Mouse (Mus musculus): ENCODE measurements around the gene Timm23. TPM values are rescaled to one million over a fixed set of nuclear protein-coding genes. Genes with fewer than 3 reads are reported as not detected.

Timm23 gene
- total and polyA plus RNA-seq, 3 experiments, result 425 to 431 TPM; not detected in 1

GRCm38 (mm10) chr14:32145401-32145800, 56.3 kb downstream of the Timm23 start:
- no peaks in the 10 kb centered on the region for H3K27me3 ChIP-seq (ENCODE audit: control insufficient read depth in 1 of 2, insufficient read depth in 2 of 2, low read length in 2 of 2)
- H3K4me1 ChIP-seq (ENCODE audit: control insufficient read depth in 1 of 2, insufficient read depth in 2 of 2, low read length in 2 of 2), result peaks cover 10 to 18% of the 10 kb centered on the region in 2 experiments
- no peak for DNase-seq (ENCODE audit: low read depth, low spot score)
- H3K9ac ChIP-seq (ENCODE audit: control insufficient read depth, low read depth, low read length, poor library complexity, severe bottlenecking), result peak overlapping the region; percentile 41
- TF ChIP-seq POLR2AphosphoS5 (IDR thresholded peaks at IDR 0.05; ENCODE audit: borderline replicate concordance, low read depth, low read length) (peak; percentile 36; the same call in 1 of the 2 replicates), GABPA (IDR thresholded peaks at IDR 0.05; ENCODE audit: low read depth, low read length) (no peak)
- peak overlapping the region; percentile 85 for H3K27ac ChIP-seq (ENCODE audit: control insufficient read depth, low read depth, low read length)
- H3K9me3 ChIP-seq (replicated peaks; ENCODE audit: insufficient read depth, low read length), result no peaks in the 10 kb centered on the region
- no peaks in the 10 kb centered on the region for H3K79me2 ChIP-seq (ENCODE audit: control insufficient read depth, insufficient read depth, low read length, poor library complexity)
- H3K36me3 ChIP-seq (ENCODE audit: control insufficient read depth in 1 of 2, insufficient read depth in 2 of 2, low read length in 2 of 2), result peaks cover 0 to 13% of the 10 kb centered on the region in 2 experiments; a peak in 2 of 4 replicates
- peak overlapping the region; percentile 23 to 45; a peak in 3 of 4 replicates for H3K4me3 ChIP-seq (ENCODE audit: control insufficient read depth in 1 of 2, insufficient read depth in 1 of 2, low read depth in 2 of 2, low read length in 2 of 2)

GRCm38 (mm10) chr14:32144734-32145133, 57.0 kb downstream of the Timm23 start:
- TF ChIP-seq POLR2AphosphoS5 (IDR thresholded peaks at IDR 0.05; ENCODE audit: borderline replicate concordance, low read depth, low read length) (peak; percentile 94; the same call in 1 of the 2 replicates), RCOR1 (IDR thresholded peaks at IDR 0.05; ENCODE audit: low read depth, low read length) (no peak)
- no peaks in the 10 kb centered on the region for H3K27me3 ChIP-seq (ENCODE audit: control insufficient read depth in 1 of 2, insufficient read depth in 2 of 2, low read length in 2 of 2)

GRCm38 (mm10) chr14:32141723-32142122, 60.0 kb downstream of the Timm23 start, which contains the start of gene Msmb:
Gene Msmb (plus strand): TSS chr14:32142023.
- no peak within 1 kb of the TSS for H3K9ac ChIP-seq (ENCODE audit: control insufficient read depth, low read depth, low read length, poor library complexity, severe bottlenecking)

More at GRCm38 (mm10) chr14:32144734-32145133, 57.0 kb downstream of the Timm23 start:
- no peak for DNase-seq (ENCODE audit: low read depth, low spot score)
- H3K9ac ChIP-seq (ENCODE audit: control insufficient read depth, low read depth, low read length, poor library complexity, severe bottlenecking), result no peak overlapping the region
- H3K36me3 ChIP-seq (ENCODE audit: control insufficient read depth in 1 of 2, insufficient read depth in 2 of 2, low read length in 2 of 2), result peaks cover 0 to 15% of the 10 kb centered on the region in 2 experiments; a peak in 2 of 4 replicates
- H3K4me3 ChIP-seq (ENCODE audit: control insufficient read depth in 1 of 2, insufficient read depth in 1 of 2, low read depth in 2 of 2, low read length in 2 of 2), result no peak overlapping the region
- H3K9me3 ChIP-seq (replicated peaks; ENCODE audit: insufficient read depth, low read length), result no peaks in the 10 kb centered on the region
- no peak overlapping the region for H3K27ac ChIP-seq (ENCODE audit: control insufficient read depth, low read depth, low read length)
- peaks cover 14 to 20% of the 10 kb centered on the region in 2 experiments for H3K4me1 ChIP-seq (ENCODE audit: control insufficient read depth in 1 of 2, insufficient read depth in 2 of 2, low read length in 2 of 2)
- H3K79me2 ChIP-seq (ENCODE audit: control insufficient read depth, insufficient read depth, low read length, poor library complexity), result no peaks in the 10 kb centered on the region

More at GRCm38 (mm10) chr14:32141723-32142122, 60.0 kb downstream of the Timm23 start, which contains the start of gene Msmb:
- peaks cover 0 to 17% of the 10 kb centered on the region in 2 experiments; a peak in 2 of 4 replicates for H3K36me3 ChIP-seq (ENCODE audit: control insufficient read depth in 1 of 2, insufficient read depth in 2 of 2, low read length in 2 of 2)
- no peak for DNase-seq (ENCODE audit: low read depth, low spot score)
- peaks cover 13 to 22% of the 10 kb centered on the region in 2 experiments for H3K4me1 ChIP-seq (ENCODE audit: control insufficient read depth in 1 of 2, insufficient read depth in 2 of 2, low read length in 2 of 2)
- H3K79me2 ChIP-seq (ENCODE audit: control insufficient read depth, insufficient read depth, low read length, poor library complexity), result no peaks in the 10 kb centered on the region
- H3K9me3 ChIP-seq (replicated peaks; ENCODE audit: insufficient read depth, low read length), result no peaks in the 10 kb centered on the region
- H3K27ac ChIP-seq (ENCODE audit: control insufficient read depth, low read depth, low read length), result no peak within 1 kb of the TSS
- no peaks in the 10 kb centered on the region for H3K27me3 ChIP-seq (ENCODE audit: control insufficient read depth in 1 of 2, insufficient read depth in 2 of 2, low read length in 2 of 2)
- TF ChIP-seq ELF1 (IDR thresholded peaks at IDR 0.05; ENCODE audit: low read depth, low read length) (no peak), HCFC1 (IDR thresholded peaks at IDR 0.05; ENCODE audit: low read depth, low read length) (no peak), UBTF (IDR thresholded peaks at IDR 0.05; ENCODE audit: borderline replicate concordance, insufficient read depth, low read depth, low read length) (no peak), TBP (IDR thresholded peaks at IDR 0.05; ENCODE audit: low read depth, low read length) (no peak), E2F4 (IDR thresholded peaks at IDR 0.05; ENCODE audit: borderline replicate concordance, low read depth, low read length) (no peak), POLR2AphosphoS2 (IDR thresholded peaks at IDR 0.05; ENCODE audit: low read length) (no peak), CTCF (IDR thresholded peaks at IDR 0.05 in 2 of 3, conservative IDR thresholded peaks at IDR 0.05 in 1 of 3; ENCODE audit: control insufficient read depth in 1 of 3, insufficient read depth in 1 of 3, low read depth in 2 of 3, low read length in 3 of 3, poor library complexity in 1 of 3, severe bottlenecking in 1 of 3) (no peak), EP300 (IDR thresholded peaks at IDR 0.05; ENCODE audit: low read depth in 1 of 2, low read length in 2 of 2) (no peak), MYC (IDR thresholded peaks at IDR 0.05; ENCODE audit: low read depth, low read length) (no peak), ZKSCAN1 (IDR thresholded peaks at IDR 0.05; ENCODE audit: low read depth, low read length) (no peak), GATA1 (IDR thresholded peaks at IDR 0.05; ENCODE audit: low read depth, low read length) (no peak), ZC3H11A (IDR thresholded peaks at IDR 0.05; ENCODE audit: low read depth, low read length) (no peak), NRF1 (IDR thresholded peaks at IDR 0.05; ENCODE audit: insufficient read depth, low read depth, low read length, poor library complexity, severe bottlenecking) (no peak), CHD1 (IDR thresholded peaks at IDR 0.05; ENCODE audit: low read depth, low read length) (no peak), MAFK (IDR thresholded peaks at IDR 0.05; ENCODE audit: borderline replicate concordance, low read depth, low read length) (no peak), GABPA (IDR thresholded peaks at IDR 0.05; ENCODE audit: low read depth, low read length) (no peak), ZMIZ1 (IDR thresholded peaks at IDR 0.05; ENCODE audit: low read depth, low read length) (no peak), JUND (IDR thresholded peaks at IDR 0.05; ENCODE audit: low read depth, low read length) (no peak), NELFE (IDR thresholded peaks at IDR 0.05; ENCODE audit: low read depth, low read length) (no peak)
- H3K4me3 ChIP-seq (ENCODE audit: control insufficient read depth in 1 of 2, insufficient read depth in 1 of 2, low read depth in 2 of 2, low read length in 2 of 2), result no peak within 1 kb of the TSS
